Mouse (Mus musculus) heart, embryonic 15.5 days (tissue): ENCODE results near the gene Adck1. TPM values are rescaled to one million over a fixed set of nuclear protein-coding genes. Genes with fewer than 3 reads are reported as not detected.
"Not testable (repeated sequence)": the region's sequence is repeated elsewhere in the genome, so short reads cannot be mapped to it uniquely, and the experiment has no call there.

ENCODE experiments used
- ATAC-seq: fragments of 200-750 bp; cut with Nextera tagmentation; replicated peaks from 2 replicates; pipeline ENCODE4 v1.8.0; 2017; ENCODE audit warnings: low read depth, moderate TSS enrichment; ENCODE audit not compliant: insufficient number of reproducible peaks, insufficient read depth, low FRiP score
- H3K27ac ChIP-seq: fragments of 300-500 bp; sonication (generic); 2 replicates; pipeline ENCODE4 v1.5.1; 2015; ENCODE audit warnings: mild to moderate bottlenecking, inconsistent platforms
- H3K27me3 ChIP-seq: fragments of 300-500 bp; sonication (generic); 2 replicates; pipeline ENCODE4 v1.6.1; 2015; ENCODE audit warnings: inconsistent platforms
- H3K36me3 ChIP-seq: fragments of 300-500 bp; sonication (generic); 2 replicates; pipeline ENCODE4 v1.6.1; 2015; ENCODE audit warnings: mild to moderate bottlenecking, inconsistent platforms
- H3K4me1 ChIP-seq: fragments of 300-500 bp; sonication (generic); replicated peaks from 2 replicates; pipeline ENCODE4 v1.6.1; 2015; ENCODE audit warnings: inconsistent platforms
- H3K4me2 ChIP-seq: fragments of 300-500 bp; sonication (generic); 2 replicates; pipeline ENCODE4 v1.6.1; 2015; ENCODE audit warnings: inconsistent platforms, mild to moderate bottlenecking, moderate library complexity
- H3K4me3 ChIP-seq: fragments of 300-500 bp; sonication (generic); 2 replicates; pipeline ENCODE4 v1.5.1; 2015; ENCODE audit warnings: mild to moderate bottlenecking, inconsistent platforms
- H3K9ac ChIP-seq: fragments of 300-500 bp; sonication (generic); 2 replicates; pipeline ENCODE4 v1.6.1; 2015; ENCODE audit warnings: mild to moderate bottlenecking, inconsistent platforms
- H3K9me3 ChIP-seq: fragments of 300-500 bp; sonication (generic); replicated peaks from 2 replicates; pipeline ENCODE4 v1.6.1; 2016; ENCODE audit warnings: inconsistent platforms
- WGBS: fragments of 180-500 bp; shearing (Covaris S2); methylation state at CpG from one replicate; pipeline ENCODE4 v1.1.7; 2015; ENCODE audit warnings: mixed read lengths; 5-methylcytosine and 5-hydroxymethylcytosine counted together
- polyA plus RNA-seq: library from polyadenylated mRNA; unstranded; fragments of >200 nt; fragmentation: Nextera tagmentation; extraction: Ambion mirVana; gene quantifications from 2 replicates; pipeline ENCODE4 v1.2.1, GENCODE M21; 2015

Gene Adck1
- 18.4 and 20.9 TPM in 2 replicates for polyA plus RNA-seq

DNA sequence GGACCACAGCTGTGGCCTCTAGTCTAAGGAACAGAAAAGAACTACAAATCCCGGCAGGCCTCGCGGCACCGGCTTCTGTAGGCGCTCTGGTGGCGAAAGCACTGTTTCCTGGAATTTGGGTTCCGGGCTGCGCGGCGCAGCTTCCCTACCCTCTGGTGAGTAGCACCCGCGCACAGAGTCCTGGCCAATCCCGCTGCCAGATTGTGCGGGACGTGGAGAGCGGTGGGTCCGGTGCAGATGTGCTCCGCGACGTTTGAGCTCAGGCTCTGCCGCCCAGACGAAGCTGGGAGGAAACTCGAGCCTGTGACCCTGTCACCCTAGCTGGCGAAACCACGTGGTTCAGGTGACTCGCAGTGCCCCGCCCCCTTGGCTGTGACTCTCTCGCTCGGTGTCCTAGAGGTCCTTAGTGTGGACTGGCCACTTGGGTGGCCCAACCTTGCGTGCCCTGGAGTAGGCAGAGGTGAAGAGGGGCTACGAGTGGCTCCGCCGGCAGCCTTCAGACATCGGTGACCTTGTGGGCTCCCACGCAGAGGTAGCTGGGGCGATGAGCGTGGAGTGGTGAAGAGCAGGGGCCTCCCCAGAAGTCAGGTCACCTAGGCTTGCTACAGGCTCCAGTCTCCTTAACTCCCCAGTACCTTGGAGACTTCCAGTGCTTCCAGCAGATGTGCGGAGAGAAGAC lies at the start of gene Adck1:
Gene Adck1 (plus strand): TSS at position 114 of the 679 bp plus-strand sequence.
- peak within 1 kb of the TSS; percentile 77 for H3K4me2 ChIP-seq
- WGBS = 1% methylated on average over 38 of the region's 38 CpGs
- H3K27ac ChIP-seq = peak within 1 kb of the TSS; percentile 78
- peak; percentile 91 for ATAC-seq
- no peaks in the 10 kb centered on the region for H3K9me3 ChIP-seq
- peaks cover 6% of the 10 kb centered on the region for H3K4me1 ChIP-seq
- no peaks in the 10 kb centered on the region for H3K27me3 ChIP-seq
- H3K36me3 ChIP-seq = no peaks in the 10 kb centered on the region
- peak within 1 kb of the TSS; percentile 73 for H3K4me3 ChIP-seq
- H3K9ac ChIP-seq = peak within 1 kb of the TSS; percentile 72

DNA sequence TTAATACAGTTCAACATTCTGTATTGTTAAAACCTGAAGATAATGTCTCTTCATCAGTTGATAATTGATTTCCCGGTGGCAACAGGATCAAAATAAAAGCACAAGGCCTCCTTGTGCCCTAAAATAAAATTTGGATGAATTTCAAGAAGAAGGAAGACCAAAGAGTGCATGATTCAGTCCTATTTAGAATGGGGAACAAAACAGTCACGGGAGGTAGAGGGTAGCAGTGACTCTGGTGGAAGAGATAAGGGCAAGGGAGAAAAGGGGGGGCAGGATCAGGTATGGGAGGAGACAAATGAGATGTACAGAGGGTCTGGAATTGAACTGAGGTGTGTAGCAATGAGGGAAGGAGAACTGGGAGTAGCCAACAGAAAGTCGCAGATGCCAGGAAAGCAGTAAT lies 45.8 kb upstream of the Adck1 start:
- ATAC-seq = no peak
- 54% methylated on average over 3 of the region's 3 CpGs for WGBS

DNA sequence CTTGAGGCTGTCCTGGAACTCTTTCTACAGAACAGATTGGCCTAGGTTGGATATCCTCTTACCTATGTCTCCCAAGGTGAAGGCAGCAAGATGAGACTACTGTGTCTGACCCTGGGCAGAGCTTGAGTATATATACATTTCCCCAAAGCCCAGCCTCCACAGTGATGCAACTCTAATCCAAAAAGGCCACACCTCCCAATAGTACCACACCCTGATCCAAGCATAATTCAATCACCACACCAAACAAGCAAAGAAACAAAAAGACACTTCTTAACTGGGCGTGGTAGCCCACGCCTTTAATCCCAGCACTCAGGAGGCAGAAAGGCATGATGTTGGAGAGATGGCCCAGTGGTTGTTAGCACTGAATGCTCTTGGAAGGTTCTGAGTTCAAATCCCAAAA lies 36.4 kb upstream of the Adck1 start, which contains the start of gene Gm5039:
Gene Gm5039 (minus strand): TSS at position 101 of the 400 bp plus-strand sequence.
- H3K27me3 ChIP-seq, H3K36me3 ChIP-seq, H3K4me3 ChIP-seq, ATAC-seq, H3K4me1 ChIP-seq, H3K9me3 ChIP-seq, H3K27ac ChIP-seq, H3K9ac ChIP-seq, H3K4me2 ChIP-seq: not testable (repeated sequence)
- 85% methylated on average over 2 of the region's 2 CpGs for WGBS

More for the DNA sequence above, 45.8 kb upstream of the Adck1 start:
- Histone ChIP-seq H3K4me2 (no peak overlapping the region), H3K27me3 (no peaks in the 10 kb centered on the region), H3K9ac (no peak overlapping the region), H3K9me3 (no peaks in the 10 kb centered on the region), H3K27ac (no peak overlapping the region), H3K4me3 (no peak overlapping the region), H3K36me3 (no peaks in the 10 kb centered on the region), H3K4me1 (no peaks in the 10 kb centered on the region)

DNA sequence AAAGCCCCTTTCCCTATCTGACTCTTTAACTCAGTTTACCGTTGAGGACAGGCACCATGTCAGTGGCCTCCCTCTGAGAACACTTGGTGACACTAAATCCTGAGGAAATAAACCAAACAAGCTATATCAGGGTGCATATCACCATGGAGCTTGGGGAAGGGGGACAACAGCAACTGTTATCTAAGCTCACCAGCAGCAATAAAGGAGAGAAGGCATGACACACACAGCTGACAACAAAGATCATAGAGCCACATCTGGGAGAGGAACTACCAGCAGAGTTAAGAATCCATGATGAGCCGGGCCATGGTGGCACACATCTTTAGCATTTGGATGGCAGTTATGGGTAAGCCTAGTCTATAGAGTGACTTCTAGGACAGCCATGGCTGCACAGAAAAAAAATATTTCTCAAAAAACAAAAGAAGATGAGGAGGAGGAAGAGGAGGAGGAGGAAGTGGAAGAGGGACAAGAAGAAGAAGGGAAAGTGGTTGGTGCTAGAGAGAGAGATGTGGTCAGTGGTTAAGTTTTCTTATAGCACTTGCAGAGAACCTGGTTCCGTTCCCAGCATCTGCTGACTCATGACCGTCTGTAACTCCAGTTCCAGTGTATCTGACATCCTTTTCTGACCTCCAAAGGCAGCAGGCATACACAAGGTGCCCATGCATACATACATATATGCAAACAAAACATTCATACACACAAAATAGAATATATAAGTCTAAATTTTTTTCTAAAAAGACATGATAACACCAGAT lies 23.5 kb upstream of the Adck1 start:
- H3K9ac ChIP-seq, H3K27me3 ChIP-seq, ATAC-seq, H3K9me3 ChIP-seq, H3K4me1 ChIP-seq, H3K27ac ChIP-seq, H3K4me2 ChIP-seq, H3K4me3 ChIP-seq, H3K36me3 ChIP-seq: not testable (repeated sequence)
- WGBS = 54% methylated on average over 4 of the region's 4 CpGs

DNA sequence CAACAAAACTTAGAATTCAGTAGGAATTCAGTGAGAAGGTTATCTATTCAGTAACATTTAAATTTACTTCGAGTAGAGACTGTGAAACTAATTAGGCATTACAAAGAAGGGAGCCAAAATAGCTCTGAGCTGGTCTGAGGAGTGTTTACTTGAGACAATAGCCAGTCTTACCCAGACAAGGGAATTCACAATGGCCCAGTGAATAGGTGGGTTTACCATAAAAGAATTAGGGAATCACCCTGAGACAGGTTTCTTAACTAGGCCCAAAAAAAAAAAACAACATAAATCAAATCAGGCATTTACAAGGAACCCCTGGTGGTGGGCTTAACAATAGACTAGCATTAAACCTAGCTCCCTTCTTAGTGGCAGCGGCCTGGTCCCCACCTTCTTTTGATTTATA lies 19.1 kb upstream of the Adck1 start:
- WGBS = 56% methylated on average over 2 of the region's 2 CpGs
- not testable (repeated sequence) for H3K27ac ChIP-seq, H3K4me2 ChIP-seq, H3K9ac ChIP-seq, ATAC-seq, H3K4me3 ChIP-seq, H3K4me1 ChIP-seq, H3K9me3 ChIP-seq, H3K36me3 ChIP-seq, H3K27me3 ChIP-seq

DNA sequence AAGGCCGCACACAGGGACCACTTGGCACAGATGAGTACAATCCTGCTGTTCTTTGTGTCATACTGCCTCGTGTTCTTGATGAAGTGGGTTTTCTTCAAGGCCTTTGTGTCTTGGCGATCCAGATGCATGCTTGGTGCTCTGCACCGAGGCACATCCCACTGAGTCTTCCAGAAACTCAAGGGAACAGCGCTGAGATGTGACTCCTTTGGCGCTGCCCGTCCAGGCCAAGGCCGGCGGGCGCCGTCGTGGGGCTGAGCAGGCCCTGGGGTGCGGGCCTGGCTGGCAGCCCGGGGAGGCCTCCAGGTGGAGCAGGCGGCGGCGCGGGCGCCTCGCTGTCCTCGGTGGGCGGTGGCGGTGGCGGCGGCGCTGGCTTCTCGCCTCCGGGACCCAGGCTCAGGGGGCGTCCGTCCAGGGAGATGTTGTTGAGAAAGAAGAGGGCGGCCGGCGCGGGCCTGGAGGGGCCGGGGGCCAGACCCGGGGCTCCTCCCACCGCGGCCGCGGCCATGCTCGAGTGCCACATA lies 6.1 kb upstream of the Adck1 start:
- no peaks in the 10 kb centered on the region for H3K9me3 ChIP-seq
- ATAC-seq = 0 out of 2 replicates have a peak, but pooled peaks have one; percentile 31
- H3K27ac ChIP-seq = no peak overlapping the region
- H3K9ac ChIP-seq = peak overlapping the region; percentile 50
- H3K36me3 ChIP-seq = no peaks in the 10 kb centered on the region
- H3K4me2 ChIP-seq = peak overlapping the region; percentile 70
- H3K4me1 ChIP-seq = no peaks in the 10 kb centered on the region
- 18% methylated on average over 41 of the region's 41 CpGs for WGBS
- H3K4me3 ChIP-seq = peak overlapping the region; percentile 49
- no peaks in the 10 kb centered on the region for H3K27me3 ChIP-seq

DNA sequence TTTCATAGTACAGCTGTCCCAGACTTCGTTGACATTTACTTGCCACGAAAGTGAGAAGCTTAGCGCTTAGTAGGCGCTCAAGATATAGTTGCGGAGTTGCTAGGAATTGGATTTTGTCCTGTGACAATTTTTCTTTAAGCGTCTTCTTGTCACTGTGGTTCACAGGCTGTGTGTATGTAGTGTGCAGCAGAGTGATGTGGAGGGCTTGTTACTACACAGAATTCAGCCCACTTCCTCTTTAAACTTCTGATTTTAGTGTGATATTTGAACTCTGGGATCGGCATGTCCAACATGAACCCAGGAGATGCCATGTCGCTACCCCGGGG lies 729 bp downstream of the Adck1 start:
- Histone ChIP-seq H3K9me3 (no peaks in the 10 kb centered on the region), H3K36me3 (no peaks in the 10 kb centered on the region), H3K4me3 (peak overlapping the region; percentile 73), H3K27ac (peak overlapping the region; percentile 78; the same call in 1 of the 2 replicates), H3K9ac (peak overlapping the region; percentile 72), H3K4me2 (peak overlapping the region; percentile 77), H3K4me1 (peaks cover 6% of the 10 kb centered on the region), H3K27me3 (no peaks in the 10 kb centered on the region)
- no peak for ATAC-seq
- WGBS = 47% methylated on average over 9 of the region's 9 CpGs

DNA sequence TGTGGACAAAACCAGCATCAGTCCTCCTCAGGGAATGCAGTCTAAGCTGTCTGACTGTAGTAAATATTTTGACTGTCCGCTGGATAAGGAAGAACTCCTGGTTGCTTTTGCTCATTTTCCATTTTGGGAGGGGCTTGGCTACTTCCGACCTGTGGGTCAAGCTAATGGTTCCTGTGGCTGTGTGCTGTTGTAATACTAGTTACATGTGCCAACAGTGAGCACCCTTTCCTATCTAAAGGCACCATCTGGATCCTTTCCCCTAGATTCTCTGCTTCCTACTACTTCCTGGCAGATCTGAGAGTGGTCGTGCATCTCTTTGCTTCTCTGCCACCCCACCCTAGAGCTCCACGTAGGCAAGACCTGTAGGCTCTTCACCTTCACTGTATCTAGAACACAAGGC lies 7.3 kb downstream of the Adck1 start:
- no peak overlapping the region for H3K27ac ChIP-seq
- WGBS = 74% methylated on average over 4 of the region's 4 CpGs
- H3K36me3 ChIP-seq = no peaks in the 10 kb centered on the region; the same call in 1 of the 2 replicates
- no peak overlapping the region for H3K4me3 ChIP-seq
- no peaks in the 10 kb centered on the region for H3K4me1 ChIP-seq
- ATAC-seq = no peak
- no peak overlapping the region for H3K9ac ChIP-seq
- no peaks in the 10 kb centered on the region for H3K9me3 ChIP-seq
- H3K4me2 ChIP-seq = no peak overlapping the region
- no peaks in the 10 kb centered on the region for H3K27me3 ChIP-seq

DNA sequence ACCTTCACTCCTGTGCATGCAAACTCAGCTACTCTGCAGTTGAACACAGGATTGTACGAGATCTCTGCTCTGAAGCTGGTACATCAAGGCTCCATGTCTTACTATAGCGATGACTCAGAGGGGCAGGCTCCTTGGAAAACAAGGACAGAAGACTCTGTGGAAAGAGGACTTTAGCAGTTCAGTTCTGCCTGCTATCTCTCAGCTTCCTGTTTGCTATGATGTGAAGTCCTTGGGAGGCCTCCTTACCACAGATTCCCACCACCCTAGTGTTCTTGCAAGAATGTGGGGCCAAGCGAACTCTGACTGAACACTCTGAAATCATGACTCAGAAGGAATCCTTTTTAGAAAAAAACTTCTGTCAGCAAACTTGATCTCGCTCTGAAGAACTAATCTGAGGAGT lies 8.3 kb downstream of the Adck1 start:
- H3K9me3 ChIP-seq = no peaks in the 10 kb centered on the region
- no peak overlapping the region for H3K4me2 ChIP-seq
- H3K36me3 ChIP-seq = no peaks in the 10 kb centered on the region; the same call in 1 of the 2 replicates
- H3K27me3 ChIP-seq = no peaks in the 10 kb centered on the region
- 62% methylated on average over 4 of the region's 4 CpGs for WGBS
- no peak for ATAC-seq
- H3K27ac ChIP-seq = no peak overlapping the region
- no peak overlapping the region for H3K9ac ChIP-seq
- H3K4me3 ChIP-seq = no peak overlapping the region
- no peaks in the 10 kb centered on the region for H3K4me1 ChIP-seq

DNA sequence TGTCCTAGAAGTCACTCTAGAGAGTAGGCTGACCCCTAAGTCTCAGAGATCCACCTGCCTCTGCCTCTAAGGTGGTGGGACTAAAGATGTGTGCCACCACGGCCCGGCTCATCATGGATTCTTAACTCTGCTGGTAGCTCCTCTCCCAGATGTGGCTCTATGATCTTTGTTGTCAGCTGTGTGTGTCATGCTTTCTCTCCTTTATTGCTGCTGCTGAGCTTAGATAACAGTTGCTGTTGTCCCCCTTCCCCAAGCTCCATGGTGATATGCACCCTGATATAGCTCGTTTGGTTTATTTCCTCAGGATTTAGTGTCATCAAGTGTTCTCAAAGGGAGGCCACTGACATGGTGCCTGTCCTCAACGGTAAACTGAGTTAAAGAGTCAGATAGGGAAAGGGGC lies 9.3 kb downstream of the Adck1 start:
- WGBS = 73% methylated on average over 4 of the region's 4 CpGs
- H3K9ac ChIP-seq, H3K4me3 ChIP-seq, H3K9me3 ChIP-seq, H3K4me1 ChIP-seq, ATAC-seq, H3K27me3 ChIP-seq, H3K36me3 ChIP-seq, H3K27ac ChIP-seq, H3K4me2 ChIP-seq: not testable (repeated sequence)

DNA sequence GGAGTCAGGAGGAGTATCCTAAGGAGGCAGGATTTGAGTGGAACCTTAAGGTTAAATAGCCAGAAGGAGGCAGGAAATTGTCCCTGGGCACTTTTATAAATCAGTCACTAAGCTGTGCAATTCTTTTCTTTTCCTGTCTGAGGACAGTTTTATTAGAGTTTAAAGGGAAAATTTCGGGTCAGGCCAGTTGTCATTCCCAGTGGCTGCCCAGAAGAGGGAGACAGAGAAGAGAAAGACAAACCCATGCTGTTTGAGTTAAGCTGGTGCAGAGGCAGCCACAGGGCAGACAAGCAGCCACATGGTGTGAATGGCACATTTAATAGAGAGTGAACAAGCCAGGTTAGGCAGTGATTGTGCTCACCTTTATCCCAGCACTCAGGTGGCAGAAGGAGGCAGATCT lies 10.0 kb downstream of the Adck1 start:
- H3K27me3 ChIP-seq, H3K27ac ChIP-seq, ATAC-seq, H3K4me3 ChIP-seq, H3K9me3 ChIP-seq, H3K4me2 ChIP-seq, H3K9ac ChIP-seq, H3K4me1 ChIP-seq, H3K36me3 ChIP-seq: not testable (repeated sequence)
- 11% methylated on average over 1 of the region's 1 CpGs for whole genome bisulfite sequencing
